Mouse (Mus musculus): ENCODE results near the gene Saxo1.

Gene Saxo1

GRCm38 (mm10) chr4:86558228-86558627 lies at the start of gene Saxo1:
Saxo1 (minus strand) TSS chr4:86558328.
- DNase-seq (ENCODE audit: low spot score) = no peak

DNA sequence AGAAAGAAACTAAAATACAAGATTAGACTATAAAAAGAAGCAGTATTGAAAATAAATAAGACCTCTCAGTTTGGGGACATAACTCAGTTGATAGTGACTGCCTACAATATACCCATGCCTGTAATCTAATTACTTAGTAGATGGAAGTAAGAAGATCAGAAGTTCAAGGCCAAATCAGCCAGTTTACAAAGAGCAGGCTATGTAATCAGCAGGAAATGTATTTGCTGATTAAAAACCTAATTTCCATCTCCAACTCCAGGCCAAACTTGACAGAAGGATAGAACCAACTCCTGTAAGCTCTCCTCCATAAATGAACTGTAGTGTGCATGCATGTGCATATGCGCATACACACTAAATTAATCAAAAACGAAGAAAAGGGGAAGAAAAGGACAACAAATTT lies 33.2 kb upstream of the Saxo1 start:
- DNase-seq (ENCODE audit: low spot score) = no peak

- no peak for DNase-seq (ENCODE audit: low spot score)
Measured at GRCm38 (mm10) chr4:86588236-86588635, 30.1 kb upstream of the Saxo1 start.

- DNase-seq (ENCODE audit: low spot score) = no peak
Measured at GRCm38 (mm10) chr4:86580591-86580990, 22.5 kb upstream of the Saxo1 start.

DNA sequence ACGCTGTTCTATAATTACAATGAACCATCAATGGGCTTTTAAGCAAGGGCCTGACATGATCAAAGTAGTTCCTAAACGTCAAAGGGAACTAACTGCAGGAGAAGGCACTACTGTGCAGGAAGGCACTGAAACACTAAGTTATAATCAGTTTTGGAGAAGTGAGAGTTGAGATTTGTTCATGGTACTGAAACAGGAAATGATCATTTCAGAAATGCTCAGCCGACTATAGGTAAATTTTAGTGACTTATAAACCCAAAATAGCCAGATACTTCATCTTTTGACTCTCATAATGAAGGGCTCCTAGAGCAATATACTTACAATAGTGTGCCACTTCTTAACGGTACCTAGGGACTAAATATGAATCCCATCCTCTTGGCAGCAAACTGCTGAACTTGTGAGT lies 21.9 kb upstream of the Saxo1 start:
- no peak for DNase-seq (ENCODE audit: low spot score)

DNA sequence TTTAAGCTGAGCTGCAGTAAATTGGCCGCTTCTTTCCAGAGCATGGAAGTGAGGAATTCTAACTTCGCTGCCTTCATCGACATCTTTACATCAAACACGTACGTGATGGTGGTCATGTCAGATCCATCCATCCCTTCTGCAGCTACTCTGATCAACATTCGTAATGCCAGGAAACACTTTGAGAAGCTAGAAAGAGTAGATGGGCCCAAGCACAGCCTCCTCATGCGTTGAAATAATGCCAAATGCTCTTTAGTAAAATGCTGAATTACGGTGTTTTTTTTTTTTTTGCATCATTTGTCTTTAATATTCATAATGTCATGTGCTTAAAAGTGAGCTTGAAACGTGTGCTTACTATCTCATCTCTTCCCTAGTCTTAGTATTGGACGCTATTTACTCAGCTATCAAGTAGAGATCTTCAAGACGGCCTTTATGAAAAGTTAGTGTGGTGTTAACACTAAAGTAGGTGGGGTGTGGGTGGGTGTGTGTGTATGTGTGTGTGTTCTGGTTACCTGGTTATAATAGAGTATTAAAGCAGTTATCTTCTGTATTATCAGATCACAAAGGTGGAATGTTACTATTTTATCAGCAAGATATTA lies 18.6 kb upstream of the Saxo1 start:
- DNase-seq (ENCODE audit: low spot score) = no peak

DNA sequence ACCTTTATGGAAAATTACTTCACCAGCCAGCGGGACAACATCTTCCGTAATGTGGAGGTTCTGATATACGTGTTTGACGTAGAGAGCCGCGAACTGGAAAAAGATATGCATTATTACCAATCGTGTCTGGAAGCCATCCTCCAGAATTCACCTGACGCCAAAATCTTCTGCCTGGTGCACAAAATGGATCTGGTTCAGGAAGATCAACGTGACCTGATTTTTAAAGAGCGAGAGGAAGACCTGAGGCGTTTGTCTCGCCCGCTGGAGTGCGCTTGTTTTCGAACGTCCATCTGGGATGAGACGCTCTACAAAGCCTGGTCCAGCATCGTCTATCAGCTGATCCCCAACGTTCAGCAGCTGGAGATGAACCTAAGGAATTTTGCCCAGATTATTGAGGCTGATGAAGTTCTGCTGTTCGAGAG lies 18.0 kb upstream of the Saxo1 start:
- DNase-seq (ENCODE audit: low spot score) = no peak

DNA sequence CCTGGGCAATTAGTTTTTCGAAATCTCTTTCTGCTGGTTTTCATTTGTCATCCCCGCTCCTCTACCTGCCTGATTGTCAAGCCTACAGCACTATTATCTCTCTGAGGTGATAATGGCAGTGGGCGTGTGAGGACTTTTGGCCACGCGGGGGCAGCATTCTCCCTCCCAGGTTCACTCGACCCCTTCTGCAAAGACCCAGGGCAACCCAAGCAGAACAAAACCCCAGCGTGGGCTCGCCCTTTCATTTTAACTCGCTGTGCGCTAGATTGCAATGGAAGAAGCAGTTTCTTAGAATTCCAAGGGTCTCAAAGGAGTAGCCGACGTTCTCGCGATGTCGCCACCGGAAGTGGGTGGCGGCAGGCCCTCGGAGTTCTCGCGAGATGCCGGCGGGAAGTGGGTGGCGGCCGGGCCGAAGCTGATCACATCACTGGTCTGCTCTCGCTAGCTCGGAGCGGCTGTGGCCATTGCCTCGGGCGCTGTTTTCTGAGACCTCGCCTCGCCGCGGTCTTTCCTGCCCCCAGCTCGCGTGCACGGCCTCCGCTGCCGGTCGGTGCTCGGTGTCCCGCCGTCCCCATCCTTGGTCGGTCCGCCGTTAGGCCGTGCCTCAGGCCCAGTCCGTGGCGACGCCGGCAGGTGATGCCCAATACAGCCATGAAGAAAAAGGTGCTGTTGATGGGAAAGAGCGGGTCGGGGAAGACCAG lies 17.3 kb upstream of the Saxo1 start, which contains the start of gene Rraga:
Gene Rraga (plus strand): TSS at position 386 of the 701 bp plus-strand sequence.
- DNase-seq (ENCODE audit: low spot score) = peak; percentile 91

DNA sequence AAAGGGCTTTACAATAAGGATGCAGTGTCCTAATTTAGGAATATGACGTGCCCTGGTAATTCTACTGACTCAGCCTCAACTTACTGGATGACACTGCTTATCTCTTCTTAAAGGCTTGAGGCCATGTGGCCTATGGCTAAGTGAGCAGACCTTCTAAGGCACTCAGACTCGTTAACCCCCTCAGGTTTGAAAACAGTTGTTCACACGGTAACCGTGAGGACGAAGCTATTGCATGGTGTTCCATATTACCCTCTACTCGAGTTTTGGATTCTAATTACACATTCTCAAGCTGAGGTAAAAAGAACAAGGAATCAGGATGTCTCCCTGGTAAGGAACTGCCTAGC lies 16.8 kb upstream of the Saxo1 start:
- DNase-seq (ENCODE audit: low spot score) = no peak

DNA sequence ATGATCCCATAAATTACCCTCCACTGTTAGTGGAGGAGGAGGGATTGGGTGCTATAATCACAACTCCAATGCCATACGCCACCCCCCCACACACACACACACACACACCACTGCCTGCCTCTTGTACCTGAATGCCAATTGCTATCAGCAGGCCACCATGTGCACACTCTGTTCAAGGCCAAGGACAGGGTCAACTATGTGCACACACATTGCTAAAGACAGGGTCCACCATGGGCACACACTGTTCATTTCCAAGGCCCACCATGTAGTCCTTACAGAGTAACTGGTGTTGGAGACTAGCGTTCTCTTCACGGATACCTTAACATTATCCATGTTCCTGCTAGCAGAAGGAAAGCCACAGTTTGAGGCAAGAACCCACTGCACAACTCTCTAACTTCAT lies 2.9 kb upstream of the Saxo1 start:
- no peak for DNase-seq (ENCODE audit: low spot score)

DNA sequence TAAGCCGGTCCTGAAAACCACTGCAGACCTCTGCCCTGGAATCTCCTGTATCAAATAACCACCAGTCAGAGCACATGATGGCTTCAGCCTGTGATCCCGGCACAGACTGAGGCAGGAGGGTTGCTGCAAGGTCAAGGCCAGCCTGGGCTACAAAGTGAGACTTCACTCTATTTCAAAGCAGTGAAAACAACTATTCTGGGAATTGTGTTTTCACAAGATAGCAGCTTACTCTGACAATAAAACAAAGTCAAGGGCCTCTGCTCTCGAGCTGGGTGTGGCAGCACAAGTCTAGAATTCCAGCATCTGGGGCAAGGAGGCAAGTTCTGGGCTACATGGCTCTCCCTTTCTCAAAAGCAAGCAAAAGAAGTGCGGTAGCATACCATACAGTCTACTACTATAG lies 878 bp upstream of the Saxo1 start:
- DNase-seq (ENCODE audit: low spot score) = no peak

GRCm38 (mm10) chr4:86557371-86557770 lies 757 bp downstream of the Saxo1 start:
- DNase-seq (ENCODE audit: low spot score) = no peak

DNA sequence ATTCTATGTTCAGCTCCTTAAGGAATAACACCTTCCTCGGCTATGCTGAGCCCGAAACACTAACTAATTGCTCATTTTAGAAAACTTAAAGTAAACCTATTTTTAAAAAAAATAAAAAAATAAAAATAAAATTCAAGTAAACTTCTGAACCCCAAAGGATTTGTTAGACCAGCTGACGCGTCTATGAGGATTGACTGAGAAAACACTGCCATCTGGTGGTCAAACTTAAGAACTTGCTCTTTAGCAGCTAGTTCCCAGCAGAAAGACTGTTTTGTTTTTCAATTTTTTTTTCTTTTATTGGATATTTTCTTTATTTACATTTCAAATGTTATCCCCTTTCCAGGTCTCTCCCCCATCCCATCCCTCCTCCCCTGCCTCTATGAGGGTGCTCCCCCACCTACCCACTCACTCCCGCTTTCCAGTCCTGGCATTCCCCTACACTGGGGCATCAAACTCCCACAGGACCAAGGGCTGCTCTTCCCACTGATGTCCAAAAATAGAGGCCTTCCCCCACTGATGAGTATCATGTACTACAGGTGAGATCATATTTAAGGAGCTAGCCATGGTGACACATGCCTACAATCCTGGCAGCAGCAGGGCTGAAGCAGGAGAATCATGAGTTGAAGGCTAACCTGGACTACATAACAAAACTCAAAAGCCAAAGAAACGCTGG lies 3.0 kb downstream of the Saxo1 start:
- no peak for DNase-seq (ENCODE audit: low spot score)

DNA sequence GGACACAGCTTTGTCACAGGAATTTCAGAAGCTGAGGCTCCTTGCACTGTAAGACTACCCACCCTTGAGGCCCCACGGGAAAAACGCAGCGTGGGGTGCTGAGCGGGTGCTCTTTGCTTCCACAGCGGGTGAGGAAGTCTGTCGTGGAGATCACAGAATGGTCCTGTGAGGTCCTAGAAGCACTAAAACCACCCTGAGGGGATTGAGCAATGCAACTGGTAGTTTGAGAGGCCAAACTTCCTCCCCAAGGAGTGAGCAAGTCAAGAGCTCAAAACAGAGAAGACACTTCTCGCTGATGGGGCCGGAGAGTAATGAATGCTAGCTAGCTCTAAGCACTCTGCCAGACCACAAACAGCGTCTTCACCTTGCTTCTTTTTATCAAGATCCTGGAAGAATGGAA lies 9.8 kb downstream of the Saxo1 start:
- DNase-seq (ENCODE audit: low spot score) = no peak

DNA sequence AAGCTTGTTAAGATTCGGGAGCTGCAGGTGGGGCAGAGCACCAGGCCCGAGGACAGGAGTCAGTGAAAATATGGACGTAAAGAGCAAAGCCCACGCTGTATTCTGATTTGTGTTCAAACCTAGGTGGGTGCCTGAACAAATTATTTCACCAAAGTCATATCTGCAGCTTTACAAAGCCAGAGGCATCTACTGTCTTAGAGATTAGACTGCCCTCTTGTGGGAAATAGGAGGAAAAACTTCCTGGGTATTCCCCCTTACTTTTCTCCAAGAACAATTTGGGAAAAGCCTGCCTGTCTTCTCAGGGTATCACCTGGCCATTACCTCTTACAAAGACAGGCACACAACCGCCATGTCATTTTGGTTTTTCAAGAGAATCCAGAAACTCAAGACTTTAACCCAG lies 12.5 kb downstream of the Saxo1 start:
- DNase-seq (ENCODE audit: low spot score) = no peak

GRCm38 (mm10) chr4:86543999-86544398 lies 14.1 kb downstream of the Saxo1 start:
- DNase-seq (ENCODE audit: low spot score) = no peak

GRCm38 (mm10) chr4:86541573-86541972 lies 16.6 kb downstream of the Saxo1 start:
- no peak for DNase-seq (ENCODE audit: low spot score)

DNA sequence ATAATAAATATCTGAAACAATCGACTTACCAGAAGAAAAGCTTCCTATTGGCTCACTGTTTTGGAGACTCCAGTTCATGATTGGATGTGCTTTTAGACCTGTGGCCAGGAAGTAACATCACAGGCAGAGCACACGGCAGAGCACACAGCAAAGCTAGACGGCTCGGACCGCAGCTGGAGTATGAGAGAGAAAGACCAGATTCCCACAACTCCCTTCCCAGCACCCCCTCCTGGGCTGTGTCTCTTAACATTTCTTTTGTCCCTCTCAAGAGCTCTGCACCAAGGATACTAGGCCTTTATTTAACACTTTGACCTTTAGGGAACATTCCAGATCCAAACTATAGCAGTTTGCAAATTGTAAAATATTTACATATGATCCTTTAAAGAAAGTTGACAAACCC lies 19.2 kb downstream of the Saxo1 start:
- no peak for DNase-seq (ENCODE audit: low spot score)

- no peak for DNase-seq (ENCODE audit: low spot score)
Measured at GRCm38 (mm10) chr4:86537972-86538371, 20.2 kb downstream of the Saxo1 start.

GRCm38 (mm10) chr4:86534091-86534481 lies 24.0 kb downstream of the Saxo1 start:
- DNase-seq (ENCODE audit: low spot score) = no peak

- DNase-seq (ENCODE audit: low spot score) = no peak
Measured at GRCm38 (mm10) chr4:86533406-86534090, 24.6 kb downstream of the Saxo1 start.

DNA sequence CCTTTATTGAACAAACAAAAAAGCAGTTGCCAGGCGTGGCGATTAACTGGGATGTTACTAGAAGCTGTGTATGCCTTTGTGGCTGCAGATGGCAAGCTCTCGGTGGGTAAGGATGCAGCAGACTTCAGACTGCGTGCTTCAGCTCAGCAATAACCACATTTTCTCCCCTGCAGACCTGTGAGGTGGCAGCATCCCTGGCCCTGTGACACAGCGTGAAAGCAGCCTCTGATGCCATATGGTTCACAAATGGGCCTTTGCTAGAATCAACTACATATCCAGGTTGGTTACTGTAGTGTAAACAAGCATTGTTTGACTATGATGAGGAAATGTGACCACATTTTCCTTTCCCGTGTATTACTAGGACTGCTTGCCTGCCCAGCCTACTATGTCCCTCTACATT lies 29.0 kb downstream of the Saxo1 start:
- DNase-seq (ENCODE audit: low spot score) = no peak
